Comparison of ENCODE assay signal across 10 mouse cellular contexts in genomic region chr12:86715401-86715800, GRCm38 (mm10). TPM values are rescaled to one million over a fixed set of nuclear protein-coding genes. Genes with fewer than 3 reads are reported as not detected.
DNase-seq lines count a peak whose midpoint lies in the region; ATAC-seq and TF ChIP-seq lines count a peak whose summit lies in the region.
"Had no signal": no experiment of that assay in that cellular context is flagged by ENCODE, and none has a peak within 500 bp of the region (broad histone marks: within the 10 kb centered on the region; RNA-seq: fewer than 3 reads in every experiment).

No protein-coding gene starts in this region.

- peak; percentile 86 for DNase-seq in forebrain, embryonic 11.5 days (ENCODE audit: low spot score)
- peak; percentile 53 for DNase-seq in c-Kit-positive CD71-negative TER-119-negative erythroid progenitor cells, embryonic 14.5 days (ENCODE audit: low read depth)
- DNase-seq in gastrocnemius, adult 2 months, result peak; percentile 75
- peak; percentile 80 for DNase-seq in layer of hippocampus, adult 11-12 months (ENCODE audit: low spot score)
- peak; percentile 78 for DNase-seq in lung, postnatal 14 days
- DNase-seq in spleen, postnatal 10 days (ENCODE audit: low spot score in 2 of 2), result peak; percentile 29 to 68

- intact Hi-C loops in gastrocnemius, adult 2 months (cut with DNase I), result no loop called here

- no peaks in the 10 kb centered on the region for H3K27me3 ChIP-seq in forebrain, embryonic 11.5 days (ENCODE audit: control insufficient read depth, insufficient read depth, low read length)
- H3K27me3 ChIP-seq in forebrain, embryonic 13.5 days, result no peaks in the 10 kb centered on the region
- H3K27me3 ChIP-seq in ES-Bruce4 (ENCODE audit: control insufficient read depth, insufficient read depth, low read length, poor library complexity, severe bottlenecking), result no peaks in the 10 kb centered on the region
- H3K27me3 ChIP-seq: limb, embryonic 12.5 days; stomach, embryonic 15.5 days had no signal

- H3K9me3 ChIP-seq in forebrain, embryonic 11.5 days (ENCODE audit: control insufficient read depth, low read length), result no peaks in the 10 kb centered on the region
- H3K9me3 ChIP-seq in forebrain, embryonic 13.5 days (replicated peaks), result no peaks in the 10 kb centered on the region
- no peaks in the 10 kb centered on the region for H3K9me3 ChIP-seq in ES-Bruce4 (replicated peaks; ENCODE audit: control insufficient read depth, insufficient read depth, low read length, poor library complexity, severe bottlenecking)
- H3K9me3 ChIP-seq: limb, embryonic 12.5 days; stomach, embryonic 15.5 days had no signal

- no peak for TF ChIP-seq POLR2A in ES-Bruce4 (IDR thresholded peaks at IDR 0.05; ENCODE audit: insufficient read depth, low read length)

- 40% methylated on average over 5 of the region's 5 CpGs for WGBS in forebrain, embryonic 11.5 days
- 50% methylated on average over 5 of the region's 5 CpGs for WGBS in forebrain, embryonic 13.5 days

- no peaks in the 10 kb centered on the region for H3K4me1 ChIP-seq in forebrain, embryonic 11.5 days (replicated peaks; ENCODE audit: control insufficient read depth, insufficient read depth, low read length)
- H3K4me1 ChIP-seq in forebrain, embryonic 13.5 days, result peaks cover 4% of the 10 kb centered on the region; the same call in 1 of the 2 replicates
- H3K4me1 ChIP-seq in ES-Bruce4 (ENCODE audit: control insufficient read depth, insufficient read depth, low read length), result no peaks in the 10 kb centered on the region
- H3K4me1 ChIP-seq: stomach, embryonic 15.5 days had no signal

- no peaks in the 10 kb centered on the region for H3K36me3 ChIP-seq in forebrain, embryonic 11.5 days (ENCODE audit: control insufficient read depth, insufficient read depth, low read length)
- H3K36me3 ChIP-seq in forebrain, embryonic 13.5 days (ENCODE audit: poor library complexity, severe bottlenecking), result peaks cover 7% of the 10 kb centered on the region
- H3K36me3 ChIP-seq in ES-Bruce4 (ENCODE audit: control insufficient read depth, insufficient read depth, low read length, poor library complexity, severe bottlenecking), result no peaks in the 10 kb centered on the region; the same call in 1 of the 2 replicates
- H3K36me3 ChIP-seq: stomach, embryonic 15.5 days had no signal

- no peak for TF ChIP-seq EP300 in ES-Bruce4 (IDR thresholded peaks at IDR 0.05; ENCODE audit: insufficient read depth, low read depth, low read length)

- H3K4me3 ChIP-seq in forebrain, embryonic 11.5 days (ENCODE audit: low read depth, low read length), result no peak overlapping the region
- H3K4me3 ChIP-seq in forebrain, embryonic 13.5 days, result no peak overlapping the region
- no peak overlapping the region for H3K4me3 ChIP-seq in ES-Bruce4 (ENCODE audit: low read depth, low read length)
- H3K4me3 ChIP-seq in gastrocnemius, adult 2 months, result no peak overlapping the region
- H3K4me3 ChIP-seq: limb, embryonic 12.5 days; stomach, embryonic 15.5 days had no signal

- H3K27ac ChIP-seq in forebrain, embryonic 11.5 days (ENCODE audit: low read depth, low read length), result no peak overlapping the region
- H3K27ac ChIP-seq in forebrain, embryonic 13.5 days, result no peak overlapping the region
- no peak overlapping the region for H3K27ac ChIP-seq in ES-Bruce4 (ENCODE audit: insufficient read depth, low read length)
- no peak overlapping the region for H3K27ac ChIP-seq in gastrocnemius, adult 2 months
- H3K27ac ChIP-seq: limb, embryonic 12.5 days; stomach, embryonic 15.5 days had no signal

- H3K9ac ChIP-seq in forebrain, embryonic 11.5 days (ENCODE audit: low read length), result no peak overlapping the region
- H3K9ac ChIP-seq in forebrain, embryonic 13.5 days, result no peak overlapping the region
- H3K9ac ChIP-seq in ES-Bruce4 (ENCODE audit: low read depth, poor library complexity, severe bottlenecking), result no peak overlapping the region
- H3K9ac ChIP-seq: limb, embryonic 12.5 days; stomach, embryonic 15.5 days had no signal

- no peak for ATAC-seq in forebrain, embryonic 11.5 days (replicated peaks; ENCODE audit: low FRiP score)
- no peak for ATAC-seq in forebrain, embryonic 13.5 days

- H3K4me2 ChIP-seq in forebrain, embryonic 11.5 days (ENCODE audit: low read depth, low read length, severe bottlenecking), result no peak overlapping the region
- no peak overlapping the region for H3K4me2 ChIP-seq in forebrain, embryonic 13.5 days
- H3K4me2 ChIP-seq: limb, embryonic 12.5 days; stomach, embryonic 15.5 days had no signal

- TF ChIP-seq CTCF in ES-Bruce4 (IDR thresholded peaks at IDR 0.05; ENCODE audit: low read depth, low read length), result peak; percentile 88
- peak; percentile 82 for TF ChIP-seq CTCF in gastrocnemius, adult 2 months (IDR thresholded peaks at IDR 0.05)

RNA-seq across cellular contexts. Expression of gene Angel1, which starts 10.9 kb away (rescaled TPM):
- polyA plus RNA-seq in forebrain, embryonic 11.5 days (2014; fragmentation: Nextera tagmentation; extraction: Ambion mirVana), result 14.9 and 15.7 TPM in 2 replicates
- 9.8 and 11.3 TPM in 2 replicates for polyA plus RNA-seq in forebrain, embryonic 13.5 days (2015; fragmentation: Nextera tagmentation; extraction: Ambion mirVana)
- polyA plus RNA-seq in ES-Bruce4 (2011; ENCODE audit: insufficient read depth, insufficient read length, low read depth, missing spikeins), result 12.0 and 14.4 TPM in 2 replicates
- total RNA-seq in gastrocnemius, adult 2 months (2021), result 1 to 10 TPM; 3.9 to 4.8 TPM

RNA-seq across cellular contexts. Expression of gene Lrrc74a, which starts 18.8 kb away (rescaled TPM):
- polyA plus RNA-seq in forebrain, embryonic 11.5 days (2014; fragmentation: Nextera tagmentation; extraction: Ambion mirVana), result not detected in 2 replicates
- not detected in 2 replicates for polyA plus RNA-seq in forebrain, embryonic 13.5 days (2015; fragmentation: Nextera tagmentation; extraction: Ambion mirVana)
- polyA plus RNA-seq in ES-Bruce4 (2011; ENCODE audit: insufficient read depth, insufficient read length, low read depth, missing spikeins), result not detected in 2 replicates
- total RNA-seq in gastrocnemius, adult 2 months (2021), result not detected
- polyA plus RNA-seq: limb, embryonic 12.5 days; stomach, embryonic 15.5 days had no signal

RNA-seq across cellular contexts. Expression of gene Vash1, which starts 36.9 kb away (rescaled TPM):
- polyA plus RNA-seq in forebrain, embryonic 11.5 days (2014; fragmentation: Nextera tagmentation; extraction: Ambion mirVana), result 23.5 and 25.5 TPM in 2 replicates
- 33.6 and 38.2 TPM in 2 replicates for polyA plus RNA-seq in forebrain, embryonic 13.5 days (2015; fragmentation: Nextera tagmentation; extraction: Ambion mirVana)
- 5.2 and 6.0 TPM in 2 replicates for polyA plus RNA-seq in ES-Bruce4 (2011; ENCODE audit: insufficient read depth, insufficient read length, low read depth, missing spikeins)
- total RNA-seq in gastrocnemius, adult 2 months (2021), result 1 to 10 TPM; 4.0 to 6.9 TPM
